Mouse (Mus musculus): ENCODE measurements around the gene Peak1. TPM values are rescaled to one million over a fixed set of nuclear protein-coding genes. Genes with fewer than 3 reads are reported as not detected.
A peak's percentile ranks its signal among the peaks of the same experiment; 100 is the strongest.

Gene Peak1
- polyA plus RNA-seq, 1 experiment from 2014 or later = 32.2 TPM

DNA sequence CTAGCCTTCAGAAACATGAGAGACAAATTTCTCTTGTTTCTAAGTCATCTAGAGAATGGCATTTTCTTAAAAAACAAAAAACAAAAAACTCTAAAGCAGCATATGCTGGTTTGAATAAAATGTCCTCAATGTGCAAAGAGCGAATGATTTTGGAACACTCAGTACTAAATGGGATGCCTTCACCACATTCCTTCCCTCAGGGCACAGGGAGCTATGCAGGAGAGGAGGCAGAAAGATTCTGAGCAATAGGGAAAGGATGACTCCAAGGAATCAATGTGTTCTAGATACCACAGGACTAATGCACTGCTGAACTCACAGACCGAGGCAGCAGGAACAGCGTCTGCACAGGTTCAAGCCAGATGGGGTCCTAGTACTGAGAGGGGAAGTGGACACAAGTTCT lies 103.5 kb downstream of the Peak1 start:
- peaks cover 4% of the 10 kb centered on the region; the same call in 1 of the 2 replicates for H3K9me3 ChIP-seq (ENCODE audit: low read depth, low read length)
- no peak overlapping the region for H3K4me3 ChIP-seq (ENCODE audit: low read depth, low read length)
- H3K36me3 ChIP-seq (ENCODE audit: insufficient read depth) = no peaks in the 10 kb centered on the region; the same call in 1 of the 2 replicates
- no peak overlapping the region for H3K27ac ChIP-seq (ENCODE audit: low read depth)
- no peak overlapping the region for H3K9ac ChIP-seq
- no peak for TF ChIP-seq CTCF (IDR thresholded peaks at IDR 0.05; ENCODE audit: low read depth)
- DNase-seq (no peak), ATAC-seq (ENCODE audit: insufficient read depth) (no peak)
- no peak overlapping the region for H3K4me2 ChIP-seq
- WGBS = 93% methylated on average over 3 of the region's 3 CpGs
- H3K4me1 ChIP-seq (ENCODE audit: insufficient read depth) = no peaks in the 10 kb centered on the region
- H3K27me3 ChIP-seq (ENCODE audit: insufficient read depth, low read length) = no peaks in the 10 kb centered on the region

DNA sequence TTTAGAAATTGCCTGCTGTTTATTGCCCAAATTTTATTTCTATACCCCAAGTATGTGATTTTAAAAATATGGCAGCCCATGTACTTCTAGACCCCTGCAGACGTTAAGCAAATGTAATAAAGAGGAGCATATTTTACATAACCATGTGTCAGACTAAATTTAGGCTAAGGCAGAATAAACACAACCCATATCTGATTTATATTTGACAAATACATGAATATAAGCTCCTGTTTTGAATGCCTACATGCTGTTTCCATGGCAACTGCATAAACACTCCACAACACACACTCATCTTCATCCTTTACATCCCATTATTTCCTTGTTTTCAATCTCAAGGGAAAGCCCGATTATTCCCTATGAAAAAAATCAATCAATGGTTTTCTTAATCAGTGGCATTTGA lies 108.8 kb downstream of the Peak1 start:
- 39% methylated on average over 2 of the region's 2 CpGs for WGBS
- no peaks in the 10 kb centered on the region for H3K27me3 ChIP-seq (ENCODE audit: insufficient read depth, low read length)
- no peaks in the 10 kb centered on the region for H3K36me3 ChIP-seq (ENCODE audit: insufficient read depth)
- no peak for TF ChIP-seq CTCF (IDR thresholded peaks at IDR 0.05; ENCODE audit: low read depth)
- H3K9ac ChIP-seq = no peak overlapping the region
- peak; percentile 33 for DNase-seq
- no peaks in the 10 kb centered on the region for H3K4me1 ChIP-seq (ENCODE audit: insufficient read depth)
- H3K27ac ChIP-seq (ENCODE audit: low read depth) = no peak overlapping the region
- H3K9me3 ChIP-seq (ENCODE audit: low read depth, low read length) = no peaks in the 10 kb centered on the region
- H3K4me3 ChIP-seq (ENCODE audit: low read depth, low read length) = no peak overlapping the region
- ATAC-seq (ENCODE audit: insufficient read depth) = no peak
- no peak overlapping the region for H3K4me2 ChIP-seq

DNA sequence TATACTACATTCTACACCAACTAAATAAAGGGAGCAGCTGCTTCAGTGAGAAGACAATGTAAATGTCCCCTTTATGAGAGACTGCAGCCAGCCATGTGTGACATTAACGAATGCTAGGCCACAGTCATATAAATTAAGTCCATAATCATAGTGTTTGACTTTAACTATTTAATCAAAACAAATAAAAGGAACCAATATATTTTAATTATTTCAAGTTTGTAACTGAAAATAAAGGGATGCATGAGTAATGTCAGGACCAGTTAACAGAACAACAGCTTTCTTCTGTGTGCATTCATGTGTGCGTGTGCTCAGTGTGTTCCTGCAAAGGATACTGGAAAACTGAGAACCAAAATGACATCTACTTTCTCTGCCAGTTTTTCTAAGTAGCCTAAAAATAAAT lies 113.3 kb downstream of the Peak1 start:
- ATAC-seq (ENCODE audit: insufficient read depth) (no peak), DNase-seq (no peak)
- Histone ChIP-seq H3K27ac (ENCODE audit: low read depth) (no peak overlapping the region), H3K9me3 (ENCODE audit: low read depth, low read length) (no peaks in the 10 kb centered on the region), H3K4me2 (no peak overlapping the region), H3K27me3 (ENCODE audit: insufficient read depth, low read length) (no peaks in the 10 kb centered on the region), H3K4me3 (ENCODE audit: low read depth, low read length) (no peak overlapping the region), H3K9ac (no peak overlapping the region), H3K36me3 (ENCODE audit: insufficient read depth) (no peaks in the 10 kb centered on the region), H3K4me1 (ENCODE audit: insufficient read depth) (no peaks in the 10 kb centered on the region)
- TF ChIP-seq CTCF (IDR thresholded peaks at IDR 0.05; ENCODE audit: low read depth) = no peak
- 85% methylated on average over 2 of the region's 2 CpGs for WGBS

DNA sequence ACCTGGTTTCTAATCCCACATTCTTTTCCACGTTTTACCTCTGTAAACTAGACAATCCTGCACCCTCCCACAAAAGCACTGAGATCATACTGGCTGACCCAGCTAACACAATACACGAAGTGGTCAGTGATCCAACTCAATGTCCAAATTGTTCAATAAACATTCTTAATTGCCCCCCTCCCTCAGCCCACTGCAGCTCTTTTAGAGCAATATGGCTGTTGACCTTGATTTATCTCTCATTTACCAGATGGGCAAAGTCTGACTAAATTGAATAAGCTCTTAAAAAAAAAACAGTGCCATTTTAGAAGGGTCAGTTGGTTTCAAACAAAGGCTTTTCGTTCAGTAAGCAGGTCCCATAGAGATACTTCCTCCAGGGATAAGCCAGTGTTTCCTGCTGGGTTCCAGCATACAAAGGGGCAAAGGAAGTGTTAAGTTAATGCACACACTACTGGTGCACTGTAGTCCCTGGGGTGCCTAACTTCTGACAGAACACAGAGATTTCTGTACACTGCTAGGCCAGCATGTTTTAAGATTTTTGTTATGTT lies 114.9 kb downstream of the Peak1 start:
- ATAC-seq (ENCODE audit: insufficient read depth) (no peak), DNase-seq (peak; percentile 15)
- H3K4me2 ChIP-seq = no peak overlapping the region
- H3K9ac ChIP-seq = no peak overlapping the region
- 42% methylated on average over 3 of the region's 3 CpGs for WGBS
- H3K27ac ChIP-seq (ENCODE audit: low read depth) = no peak overlapping the region
- no peaks in the 10 kb centered on the region for H3K4me1 ChIP-seq (ENCODE audit: insufficient read depth)
- no peak overlapping the region for H3K4me3 ChIP-seq (ENCODE audit: low read depth, low read length)
- TF ChIP-seq CTCF (IDR thresholded peaks at IDR 0.05; ENCODE audit: low read depth) = no peak
- H3K9me3 ChIP-seq (ENCODE audit: low read depth, low read length) = no peaks in the 10 kb centered on the region
- H3K36me3 ChIP-seq (ENCODE audit: insufficient read depth) = no peaks in the 10 kb centered on the region
- H3K27me3 ChIP-seq (ENCODE audit: insufficient read depth, low read length) = no peaks in the 10 kb centered on the region

DNA sequence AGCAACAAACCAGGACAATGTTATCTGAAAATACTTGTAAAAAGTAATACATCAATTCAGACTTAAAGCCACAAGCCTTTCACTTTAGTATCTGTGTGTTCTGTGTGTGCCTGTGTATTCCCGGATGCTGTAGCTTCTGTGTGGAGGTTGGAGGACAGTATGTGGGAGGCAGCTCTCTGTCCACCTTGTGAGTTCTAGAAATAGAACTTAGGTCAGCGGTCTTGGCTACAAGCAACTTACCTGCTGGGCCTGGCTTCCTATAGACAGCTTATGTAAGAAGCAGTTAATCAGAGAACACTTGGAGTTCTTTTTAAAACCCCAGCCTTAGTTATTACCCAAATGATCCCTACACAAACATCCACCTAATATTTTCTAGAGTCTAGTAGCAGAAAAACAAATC lies 127.8 kb downstream of the Peak1 start:
- H3K4me2 ChIP-seq = no peak overlapping the region
- ATAC-seq (ENCODE audit: insufficient read depth) (no peak), DNase-seq (no peak)
- no peak overlapping the region for H3K9ac ChIP-seq
- H3K36me3 ChIP-seq (ENCODE audit: insufficient read depth) = no peaks in the 10 kb centered on the region
- 90% methylated on average over 2 of the region's 2 CpGs for WGBS
- H3K4me3 ChIP-seq (ENCODE audit: low read depth, low read length) = no peak overlapping the region
- H3K27me3 ChIP-seq (ENCODE audit: insufficient read depth, low read length) = no peaks in the 10 kb centered on the region
- no peaks in the 10 kb centered on the region for H3K4me1 ChIP-seq (ENCODE audit: insufficient read depth)
- H3K9me3 ChIP-seq (ENCODE audit: low read depth, low read length) = no peaks in the 10 kb centered on the region
- TF ChIP-seq CTCF (IDR thresholded peaks at IDR 0.05; ENCODE audit: low read depth) = no peak
- no peak overlapping the region for H3K27ac ChIP-seq (ENCODE audit: low read depth)

DNA sequence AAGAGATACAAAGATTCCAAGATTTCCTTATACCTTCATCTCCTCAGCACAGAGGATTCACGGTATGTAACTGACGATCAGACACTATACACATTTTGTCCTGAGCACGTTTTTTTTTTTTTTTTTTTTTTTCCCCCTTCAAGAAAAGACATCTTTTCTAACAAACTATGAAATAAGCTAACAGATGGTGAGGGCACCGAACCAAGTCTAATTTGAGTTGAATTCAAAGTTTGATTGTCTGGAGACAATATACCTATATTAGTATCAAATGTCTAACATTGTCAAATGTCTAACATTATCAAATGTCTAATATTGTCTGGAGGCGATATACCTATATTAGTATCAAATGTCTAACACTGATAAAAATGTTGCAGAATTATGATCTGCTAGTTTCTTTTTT lies 135.4 kb downstream of the Peak1 start:
- 77% methylated on average over 5 of the region's 5 CpGs for WGBS
- no peaks in the 10 kb centered on the region for H3K9me3 ChIP-seq (ENCODE audit: low read depth, low read length)
- no peak for TF ChIP-seq CTCF (IDR thresholded peaks at IDR 0.05; ENCODE audit: low read depth)

DNA sequence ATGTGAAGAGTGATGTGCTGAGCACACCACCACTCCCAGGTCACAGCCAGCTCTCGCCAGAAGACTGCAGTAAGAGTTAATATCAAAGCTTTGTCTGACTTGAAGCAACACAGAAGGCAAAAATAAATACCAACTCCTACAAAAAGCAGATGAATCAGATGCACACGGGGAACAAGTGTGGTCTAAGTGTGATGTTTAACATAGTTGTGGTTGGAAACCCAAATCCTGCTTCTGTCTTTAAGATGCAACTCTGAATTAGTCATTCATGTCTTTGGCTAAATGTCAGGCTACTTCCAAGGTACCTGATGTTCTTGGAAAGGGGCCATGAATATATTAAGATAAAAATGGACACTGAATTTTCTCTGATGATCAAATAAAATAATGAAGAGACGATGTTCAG lies 144.3 kb downstream of the Peak1 start:
- DNase-seq (no peak), ATAC-seq (ENCODE audit: insufficient read depth) (no peak)
- no peak overlapping the region for H3K27ac ChIP-seq (ENCODE audit: low read depth)
- TF ChIP-seq CTCF (IDR thresholded peaks at IDR 0.05; ENCODE audit: low read depth) = no peak
- no peak overlapping the region for H3K9ac ChIP-seq
- no peaks in the 10 kb centered on the region for H3K4me1 ChIP-seq (ENCODE audit: insufficient read depth)
- no peak overlapping the region for H3K4me2 ChIP-seq
- H3K27me3 ChIP-seq (ENCODE audit: insufficient read depth, low read length) = no peaks in the 10 kb centered on the region
- H3K9me3 ChIP-seq (ENCODE audit: low read depth, low read length) = no peaks in the 10 kb centered on the region
- H3K36me3 ChIP-seq (ENCODE audit: insufficient read depth) = no peaks in the 10 kb centered on the region
- 87% methylated on average over 3 of the region's 3 CpGs for WGBS
- no peak overlapping the region for H3K4me3 ChIP-seq (ENCODE audit: low read depth, low read length)

More for the DNA sequence above, 135.4 kb downstream of the Peak1 start:
- H3K4me3 ChIP-seq (ENCODE audit: low read depth, low read length) = no peak overlapping the region
- H3K27ac ChIP-seq (ENCODE audit: low read depth) = no peak overlapping the region
- H3K27me3 ChIP-seq (ENCODE audit: insufficient read depth, low read length) = no peaks in the 10 kb centered on the region
- no peaks in the 10 kb centered on the region for H3K4me1 ChIP-seq (ENCODE audit: insufficient read depth)
- DNase-seq (no peak), ATAC-seq (ENCODE audit: insufficient read depth) (no peak)
- H3K9ac ChIP-seq = no peak overlapping the region
- no peaks in the 10 kb centered on the region for H3K36me3 ChIP-seq (ENCODE audit: insufficient read depth)
- no peak overlapping the region for H3K4me2 ChIP-seq

DNA sequence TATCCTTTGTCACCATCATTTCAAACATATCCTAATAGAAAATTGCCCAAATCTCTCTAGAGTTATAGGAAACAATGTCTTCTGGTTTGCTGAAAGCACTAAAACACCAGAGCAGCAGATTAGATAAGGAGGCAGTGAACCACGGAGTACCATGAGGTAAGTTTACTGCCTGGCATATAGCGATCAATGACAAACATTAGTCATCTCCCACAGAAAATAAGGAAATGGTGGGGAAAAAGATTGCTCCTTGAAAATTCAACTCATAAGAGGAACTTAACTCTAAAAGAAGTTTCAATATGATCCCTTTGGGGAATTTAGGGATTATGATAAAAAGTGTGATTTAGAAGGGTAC lies 145.6 kb downstream of the Peak1 start:
- Histone ChIP-seq H3K4me2 (no peak overlapping the region), H3K27ac (ENCODE audit: low read depth) (no peak overlapping the region), H3K27me3 (ENCODE audit: insufficient read depth, low read length) (no peaks in the 10 kb centered on the region), H3K4me3 (ENCODE audit: low read depth, low read length) (no peak overlapping the region), H3K9ac (no peak overlapping the region), H3K9me3 (ENCODE audit: low read depth, low read length) (no peaks in the 10 kb centered on the region), H3K4me1 (ENCODE audit: insufficient read depth) (no peaks in the 10 kb centered on the region), H3K36me3 (ENCODE audit: insufficient read depth) (no peaks in the 10 kb centered on the region)
- no peak for TF ChIP-seq CTCF (IDR thresholded peaks at IDR 0.05; ENCODE audit: low read depth)
- ATAC-seq (ENCODE audit: insufficient read depth) (no peak), DNase-seq (no peak)
- 47% methylated on average over 2 of the region's 2 CpGs for WGBS
